Mouse (Mus musculus): ENCODE measurements at regions not wholly inside any gene's neighbourhood (a gene's known extent, or its start where the extent isn't known, plus 50 kb on each side); places are given as distances from the start of the nearest gene placed in this dataset.

GRCm38 (mm10) chr15:45171605-45172004 is 5037.4 kb downstream of the 9330182O14Rik start:
- Histone ChIP-seq H3K79me2 (ENCODE audit: control insufficient read depth, insufficient read depth, low read length, poor library complexity) (no peaks in the 10 kb centered on the region), H3K9ac (ENCODE audit: control insufficient read depth, low read depth, low read length, poor library complexity, severe bottlenecking) (no peak overlapping the region), H3K4me1 (ENCODE audit: control insufficient read depth in 1 of 2, insufficient read depth in 2 of 2, low read length in 2 of 2) (no peaks in the 10 kb centered on the region), H3K27me3 (ENCODE audit: control insufficient read depth in 1 of 2, insufficient read depth in 2 of 2, low read length in 2 of 2) (no peaks in the 10 kb centered on the region), H3K27ac (ENCODE audit: control insufficient read depth, low read depth, low read length) (no peak overlapping the region), H3K9me3 (replicated peaks; ENCODE audit: insufficient read depth, low read length) (no peaks in the 10 kb centered on the region), H3K36me3 (ENCODE audit: control insufficient read depth in 1 of 2, insufficient read depth in 2 of 2, low read length in 2 of 2) (no peaks in the 10 kb centered on the region), H3K4me3 (ENCODE audit: control insufficient read depth in 1 of 2, insufficient read depth in 1 of 2, low read depth in 2 of 2, low read length in 2 of 2) (no peak overlapping the region)
- TF ChIP-seq CHD1 (IDR thresholded peaks at IDR 0.05; ENCODE audit: low read depth, low read length) (no peak), ELF1 (IDR thresholded peaks at IDR 0.05; ENCODE audit: low read depth, low read length) (no peak), RAD21 (IDR thresholded peaks at IDR 0.05; ENCODE audit: low read depth, low read length) (no peak), MAX (IDR thresholded peaks at IDR 0.05; ENCODE audit: low read length) (no peak)
- DNase-seq (ENCODE audit: low read depth, low spot score) = no peak

GRCm38 (mm10) chr15:45178341-45178740 is 5044.2 kb downstream of the 9330182O14Rik start:
- no peaks in the 10 kb centered on the region for H3K79me2 ChIP-seq (ENCODE audit: control insufficient read depth, insufficient read depth, low read length, poor library complexity)
- no peaks in the 10 kb centered on the region for H3K4me1 ChIP-seq (ENCODE audit: control insufficient read depth in 1 of 2, insufficient read depth in 2 of 2, low read length in 2 of 2)
- no peak overlapping the region for H3K4me3 ChIP-seq (ENCODE audit: control insufficient read depth in 1 of 2, insufficient read depth in 1 of 2, low read depth in 2 of 2, low read length in 2 of 2)
- H3K9me3 ChIP-seq (replicated peaks; ENCODE audit: insufficient read depth, low read length) = no peaks in the 10 kb centered on the region
- no peak overlapping the region for H3K9ac ChIP-seq (ENCODE audit: control insufficient read depth, low read depth, low read length, poor library complexity, severe bottlenecking)
- H3K27me3 ChIP-seq (ENCODE audit: control insufficient read depth in 1 of 2, insufficient read depth in 2 of 2, low read length in 2 of 2) = no peaks in the 10 kb centered on the region
- no peaks in the 10 kb centered on the region for H3K36me3 ChIP-seq (ENCODE audit: control insufficient read depth in 1 of 2, insufficient read depth in 2 of 2, low read length in 2 of 2)
- no peak for TF ChIP-seq ZMIZ1 (IDR thresholded peaks at IDR 0.05; ENCODE audit: low read depth, low read length)
- no peak for TF ChIP-seq ZKSCAN1 (IDR thresholded peaks at IDR 0.05; ENCODE audit: low read depth, low read length)
- TF ChIP-seq RAD21 (IDR thresholded peaks at IDR 0.05; ENCODE audit: low read depth, low read length) = peak; percentile 64
- no peak for TF ChIP-seq POLR2A (IDR thresholded peaks at IDR 0.05; ENCODE audit: control insufficient read depth in 1 of 2, insufficient read depth in 1 of 2, low read depth in 1 of 2, low read length in 2 of 2, poor library complexity in 1 of 2)
- no peak for TF ChIP-seq CHD1 (IDR thresholded peaks at IDR 0.05; ENCODE audit: low read depth, low read length)
- peak in 1 of 3 experiments; percentile 53; a peak in 2 of 6 replicates for TF ChIP-seq CTCF (IDR thresholded peaks at IDR 0.05 in 2 of 3, conservative IDR thresholded peaks at IDR 0.05 in 1 of 3; ENCODE audit: control insufficient read depth in 1 of 3, insufficient read depth in 1 of 3, low read depth in 2 of 3, low read length in 3 of 3, poor library complexity in 1 of 3, severe bottlenecking in 1 of 3)
- TF ChIP-seq BHLHE40 (IDR thresholded peaks at IDR 0.05; ENCODE audit: borderline replicate concordance, low read depth, low read length) = no peak
- no peak for TF ChIP-seq HCFC1 (IDR thresholded peaks at IDR 0.05; ENCODE audit: low read depth, low read length)
- peak; percentile 47 for TF ChIP-seq ZC3H11A (IDR thresholded peaks at IDR 0.05; ENCODE audit: low read depth, low read length)
- no peak for TF ChIP-seq MAZ (IDR thresholded peaks at IDR 0.05; ENCODE audit: low read depth, low read length)
- no peak for TF ChIP-seq ZNF384 (IDR thresholded peaks at IDR 0.05; ENCODE audit: low read depth, low read length)
- no peak for TF ChIP-seq TBP (IDR thresholded peaks at IDR 0.05; ENCODE audit: low read depth, low read length)
- no peak for TF ChIP-seq SIN3A (IDR thresholded peaks at IDR 0.05; ENCODE audit: low read length)
- TF ChIP-seq MYC (IDR thresholded peaks at IDR 0.05; ENCODE audit: low read depth, low read length) = no peak
- TF ChIP-seq MAFK (IDR thresholded peaks at IDR 0.05; ENCODE audit: borderline replicate concordance, low read depth, low read length) = no peak
- no peak for TF ChIP-seq MAX (IDR thresholded peaks at IDR 0.05; ENCODE audit: low read length)
- TF ChIP-seq TCF12 (IDR thresholded peaks at IDR 0.05; ENCODE audit: low read depth, low read length) = no peak
- TF ChIP-seq SMC3 (IDR thresholded peaks at IDR 0.05; ENCODE audit: low read depth, low read length) = peak; percentile 60
- TF ChIP-seq MEF2A (IDR thresholded peaks at IDR 0.05; ENCODE audit: extremely low read depth, insufficient replicate concordance, low read depth, low read length, poor library complexity, severe bottlenecking) = no peak
- TF ChIP-seq GABPA (IDR thresholded peaks at IDR 0.05; ENCODE audit: low read depth, low read length) = no peak
- TF ChIP-seq UBTF (IDR thresholded peaks at IDR 0.05; ENCODE audit: borderline replicate concordance, insufficient read depth, low read depth, low read length) = no peak
- TF ChIP-seq JUND (IDR thresholded peaks at IDR 0.05; ENCODE audit: low read depth, low read length) = no peak
- peak; percentile 18 for DNase-seq (ENCODE audit: low read depth, low spot score)
- no peak overlapping the region for H3K27ac ChIP-seq (ENCODE audit: control insufficient read depth, low read depth, low read length)

All from MEL (cell line).